Mouse (Mus musculus) neural tube, embryonic 13.5 days (tissue): Measurements from ENCODE around the gene Zfp651. TPM values are rescaled to one million over a fixed set of nuclear protein-coding genes. Genes with fewer than 3 reads are reported as not detected.

Source experiments
- ATAC-seq: fragments of 200-750 bp; cut with Nextera tagmentation; 2 replicates; pipeline ENCODE4 v1.8.0; 2017; ENCODE audit warnings: low read depth, mild to moderate bottlenecking, moderate TSS enrichment, moderate library complexity
- H3K27ac ChIP-seq: fragments of 300-500 bp; sonication (generic); replicated peaks from 2 replicates; pipeline ENCODE4 v1.5.1; 2015; ENCODE audit warnings: moderate library complexity, mild to moderate bottlenecking, inconsistent platforms
- H3K27me3 ChIP-seq: fragments of 300-500 bp; sonication (generic); 2 replicates; pipeline ENCODE4 v1.6.1; 2015; ENCODE audit warnings: mild to moderate bottlenecking, inconsistent platforms
- H3K36me3 ChIP-seq: fragments of 300-500 bp; sonication (generic); 2 replicates; pipeline ENCODE4 v1.6.1; 2015; ENCODE audit warnings: mild to moderate bottlenecking, inconsistent platforms
- H3K4me1 ChIP-seq: fragments of 300-500 bp; sonication (generic); replicated peaks from 2 replicates; pipeline ENCODE4 v1.6.1; 2015; ENCODE audit warnings: inconsistent platforms
- H3K4me2 ChIP-seq: fragments of 300-500 bp; sonication (generic); 2 replicates; pipeline ENCODE4 v1.6.1; 2015; ENCODE audit warnings: inconsistent platforms, mild to moderate bottlenecking, moderate library complexity
- H3K4me3 ChIP-seq: fragments of 300-500 bp; sonication (generic); 2 replicates; pipeline ENCODE4 v1.5.1; 2015; ENCODE audit warnings: mild to moderate bottlenecking, inconsistent platforms
- H3K9ac ChIP-seq: fragments of 300-500 bp; sonication (generic); 2 replicates; pipeline ENCODE4 v1.6.1; 2015; ENCODE audit warnings: moderate library complexity, mild to moderate bottlenecking, inconsistent platforms
- H3K9me3 ChIP-seq: fragments of 300-500 bp; sonication (generic); 2 replicates; pipeline ENCODE4 v1.6.1; 2016; ENCODE audit warnings: inconsistent platforms
- WGBS: fragments of 180-500 bp; shearing (Covaris S2); methylation state at CpG from one replicate; pipeline ENCODE4 v1.1.7; 2015; 5-methylcytosine and 5-hydroxymethylcytosine counted together
- polyA plus RNA-seq: library from polyadenylated mRNA; unstranded; fragments of >200 nt; fragmentation: Nextera tagmentation; extraction: Ambion mirVana; gene quantifications from 2 replicates; pipeline ENCODE4 v1.2.1, GENCODE M21; 2015

Gene Zfp651
- polyA plus RNA-seq, 1 experiment from 2014 or later: 19.2 TPM

DNA sequence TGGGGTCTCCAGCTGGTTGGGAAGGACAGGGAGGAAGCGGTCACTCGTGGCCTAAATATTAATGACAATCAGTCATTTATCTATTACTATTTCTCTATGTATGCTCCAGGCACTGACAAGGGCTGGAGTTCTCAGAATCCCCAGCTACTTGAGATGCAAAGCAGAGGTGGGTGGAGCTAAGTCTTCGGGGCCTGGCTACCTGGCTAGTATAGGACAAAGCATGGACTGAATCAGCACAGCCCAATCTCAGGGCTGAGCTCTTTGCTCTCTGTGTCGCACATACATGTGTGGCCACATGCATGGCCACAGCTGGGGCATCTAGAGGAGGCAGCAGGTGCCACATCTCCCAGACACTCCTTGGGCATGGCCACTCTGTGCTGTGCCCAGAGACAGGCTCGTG is 61.6 kb downstream of the Zfp651 start:
- Histone ChIP-seq H3K27me3 (no peaks in the 10 kb centered on the region), H3K36me3 (no peaks in the 10 kb centered on the region), H3K27ac (no peak overlapping the region), H3K4me1 (peaks cover 26% of the 10 kb centered on the region), H3K4me2 (no peak overlapping the region), H3K9ac (no peak overlapping the region), H3K9me3 (no peaks in the 10 kb centered on the region), H3K4me3 (no peak overlapping the region)
- 74% methylated on average over 5 of the region's 5 CpGs for WGBS
- ATAC-seq: no peak

Other genes starting within 250 kb of the Zfp651 start
- not detected in 2 replicates for gene Lyzl4, start 117.2 kb upstream of the Zfp651 start, polyA plus RNA-seq
- gene Vipr1, start 116.6 kb upstream of the Zfp651 start, polyA plus RNA-seq: 0.25 and 1.0 TPM in 2 replicates
- gene Sec22c, start 53.8 kb upstream of the Zfp651 start, polyA plus RNA-seq: 22.7 and 25.2 TPM in 2 replicates
- 162 and 189 TPM in 2 replicates for gene Ss18l2, start 49.0 kb upstream of the Zfp651 start, polyA plus RNA-seq
- 56.5 and 58.6 TPM in 2 replicates for gene Nktr, start 40.2 kb upstream of the Zfp651 start, polyA plus RNA-seq
- 0.95 and 2.0 TPM in 2 replicates for gene Klhl40, start 18.3 kb downstream of the Zfp651 start, polyA plus RNA-seq
- gene Hhatl, start 33.2 kb downstream of the Zfp651 start, polyA plus RNA-seq: 0.10 and 0.37 TPM in 2 replicates
- gene Ccdc13, start 80.1 kb downstream of the Zfp651 start, polyA plus RNA-seq: 2.8 and 3.0 TPM in 2 replicates
- 129 and 150 TPM in 2 replicates for gene Higd1a, start 99.0 kb downstream of the Zfp651 start, polyA plus RNA-seq
- gene Ackr2, start 139.0 kb downstream of the Zfp651 start, polyA plus RNA-seq: 1.2 and 1.4 TPM in 2 replicates
- gene Cyp8b1, start 157.0 kb downstream of the Zfp651 start, polyA plus RNA-seq: not detected in 2 replicates
- 2.8 and 3.5 TPM in 2 replicates for gene Fam198a, start 191.7 kb downstream of the Zfp651 start, polyA plus RNA-seq
- gene Pomgnt2, start 237.8 kb downstream of the Zfp651 start, polyA plus RNA-seq: 22.1 and 25.1 TPM in 2 replicates